Comparison of ENCODE assay signal across 9 mouse cellular contexts in genomic region chr10:96033356-96033984, GRCm38 (mm10).
DNase-seq lines count a peak whose midpoint lies in the region; ATAC-seq lines count a peak whose summit lies in the region.
"Had no signal": no experiment of that assay in that cellular context is flagged by ENCODE, and none has a peak within 500 bp of the region (broad histone marks: within the 10 kb centered on the region; RNA-seq: fewer than 3 reads in every experiment).

No protein-coding gene starts in this region.

- DNase-seq in right cerebral cortex, adult 18-20 months = peak; percentile 49
- no peak for DNase-seq in right cerebral cortex, postnatal 14 days
- peak; percentile 20 for DNase-seq in adrenal gland, postnatal 25 days
- peak; percentile 68 for DNase-seq in embryonic facial prominence, embryonic 11.5 days (ENCODE audit: low spot score)
- DNase-seq in intestine, embryonic 14.5 days (ENCODE audit: low spot score) = peak; percentile 56
- DNase-seq in left cerebral cortex, postnatal 36 days (ENCODE audit: low spot score in 2 of 2) = peak; percentile 13 to 31
- DNase-seq in urinary bladder, postnatal 4 days (ENCODE audit: low spot score in 2 of 2) = no peak

- intact Hi-C loops in left cerebral cortex, postnatal 36 days (cut with DNase I) = loop anchor here (2.0 kb wide), 1 partner anchor 135 kb away; no protein-coding TSS in a partner anchor

- H3K4me1 ChIP-seq in embryonic facial prominence, embryonic 11.5 days (ENCODE audit: control insufficient read depth, insufficient read depth, low read length) = no peaks in the 10 kb centered on the region
- no peaks in the 10 kb centered on the region for H3K4me1 ChIP-seq in intestine, embryonic 14.5 days (replicated peaks; ENCODE audit: control insufficient read depth, insufficient read depth, low read length)
- no peaks in the 10 kb centered on the region for H3K4me1 ChIP-seq in midbrain, embryonic 15.5 days

- no peaks in the 10 kb centered on the region for H3K27me3 ChIP-seq in embryonic facial prominence, embryonic 11.5 days (ENCODE audit: control insufficient read depth, insufficient read depth, low read length)
- H3K27me3 ChIP-seq in intestine, embryonic 14.5 days (replicated peaks; ENCODE audit: control insufficient read depth, insufficient read depth, low read length) = no peaks in the 10 kb centered on the region
- H3K27me3 ChIP-seq in midbrain, embryonic 15.5 days (replicated peaks) = no peaks in the 10 kb centered on the region

- no peaks in the 10 kb centered on the region for H3K9me3 ChIP-seq in embryonic facial prominence, embryonic 11.5 days (replicated peaks; ENCODE audit: control insufficient read depth, low read length)
- H3K9me3 ChIP-seq in intestine, embryonic 14.5 days (ENCODE audit: control insufficient read depth, low read length) = no peaks in the 10 kb centered on the region
- no peaks in the 10 kb centered on the region for H3K9me3 ChIP-seq in midbrain, embryonic 15.5 days

- H3K9ac ChIP-seq in embryonic facial prominence, embryonic 11.5 days (replicated peaks; ENCODE audit: low read length) = no peak overlapping the region
- no peak overlapping the region for H3K9ac ChIP-seq in intestine, embryonic 14.5 days (ENCODE audit: low read length)
- H3K9ac ChIP-seq in midbrain, embryonic 15.5 days = no peak overlapping the region

- 44% methylated on average over 10 of the region's 10 CpGs for WGBS in embryonic facial prominence, embryonic 11.5 days
- 48% methylated on average over 10 of the region's 10 CpGs for WGBS in intestine, embryonic 14.5 days
- WGBS in midbrain, embryonic 15.5 days = 45% methylated on average over 10 of the region's 10 CpGs

- H3K36me3 ChIP-seq in embryonic facial prominence, embryonic 11.5 days (replicated peaks; ENCODE audit: control insufficient read depth, insufficient read depth, low read depth, low read length) = no peaks in the 10 kb centered on the region
- H3K36me3 ChIP-seq in intestine, embryonic 14.5 days (ENCODE audit: control insufficient read depth, insufficient read depth, low read length) = peaks cover 24% of the 10 kb centered on the region
- H3K36me3 ChIP-seq in midbrain, embryonic 15.5 days (replicated peaks) = peaks cover under 1% of the 10 kb centered on the region

- no peak overlapping the region for H3K27ac ChIP-seq in embryonic facial prominence, embryonic 11.5 days (replicated peaks; ENCODE audit: low read depth, low read length)
- no peak overlapping the region for H3K27ac ChIP-seq in intestine, embryonic 14.5 days (ENCODE audit: low read depth)
- H3K27ac ChIP-seq in midbrain, embryonic 15.5 days = no peak overlapping the region

- peak; percentile 62; the same call in 1 of the 2 replicates for ATAC-seq in embryonic facial prominence, embryonic 11.5 days (replicated peaks; ENCODE audit: insufficient number of reproducible peaks, low FRiP score, low TSS enrichment, low read depth)
- no peak for ATAC-seq in intestine, embryonic 14.5 days (replicated peaks; ENCODE audit: low FRiP score, low TSS enrichment, low read depth)
- peak; percentile 94 for ATAC-seq in midbrain, embryonic 15.5 days (replicated peaks)

- no peak overlapping the region for H3K4me3 ChIP-seq in embryonic facial prominence, embryonic 11.5 days (ENCODE audit: low read depth, low read length)
- no peak overlapping the region for H3K4me3 ChIP-seq in intestine, embryonic 14.5 days (ENCODE audit: low read depth, low read length)
- no peak overlapping the region for H3K4me3 ChIP-seq in midbrain, embryonic 15.5 days
- H3K4me3 ChIP-seq: erythroblast, embryonic 14.5 days had no signal

- H3K4me2 ChIP-seq in embryonic facial prominence, embryonic 11.5 days (ENCODE audit: low read depth, low read length) = no peak overlapping the region
- no peak overlapping the region for H3K4me2 ChIP-seq in intestine, embryonic 14.5 days (ENCODE audit: low read length)
- no peak overlapping the region for H3K4me2 ChIP-seq in midbrain, embryonic 15.5 days

Comparison
In these comparisons a context has a peak if more than half of its experiments do, and no peak if none do; other contexts are left out.
1. DNase-seq: peak in right cerebral cortex, adult 18-20 months (single experiment), adrenal gland, postnatal 25 days (single experiment), embryonic facial prominence, embryonic 11.5 days (single experiment), intestine, embryonic 14.5 days (single experiment) and left cerebral cortex, postnatal 36 days (2 of 2); none in right cerebral cortex, postnatal 14 days (single experiment) and urinary bladder, postnatal 4 days (0 of 2).